Mouse (Mus musculus) embryonic facial prominence, embryonic 15.5 days (tissue): ENCODE measurements around the gene Arhgap18. TPM values are rescaled to one million over a fixed set of nuclear protein-coding genes. Genes with fewer than 3 reads are reported as not detected.
"Not testable (repeated sequence)": the region's sequence is repeated elsewhere in the genome, so short reads cannot be mapped to it uniquely, and the experiment has no call there.

Experiments used
- ATAC-seq: fragments of 200-750 bp; cut with Nextera tagmentation; 2 replicates; pipeline ENCODE4 v1.8.0; 2017; ENCODE audit warnings: low read depth, moderate TSS enrichment; ENCODE audit not compliant: insufficient number of reproducible peaks, low FRiP score, low TSS enrichment
- H3K27ac ChIP-seq: fragments of 300-500 bp; sonication (generic); replicated peaks from 2 replicates; pipeline ENCODE4 v1.5.1; 2015; ENCODE audit warnings: mild to moderate bottlenecking, inconsistent platforms
- H3K27me3 ChIP-seq: fragments of 300-500 bp; sonication (generic); 2 replicates; pipeline ENCODE4 v1.6.1; 2015; ENCODE audit warnings: inconsistent platforms
- H3K36me3 ChIP-seq: fragments of 300-500 bp; sonication (generic); 2 replicates; pipeline ENCODE4 v1.6.1; 2015; ENCODE audit warnings: mild to moderate bottlenecking, inconsistent platforms
- H3K4me1 ChIP-seq: fragments of 300-500 bp; sonication (generic); 2 replicates; pipeline ENCODE4 v1.6.1; 2015; ENCODE audit warnings: inconsistent platforms
- H3K4me2 ChIP-seq: fragments of 300-500 bp; sonication (generic); replicated peaks from 2 replicates; pipeline ENCODE4 v1.6.1; 2015; ENCODE audit warnings: mild to moderate bottlenecking, inconsistent platforms
- H3K4me3 ChIP-seq: fragments of 300-500 bp; sonication (generic); replicated peaks from 2 replicates; pipeline ENCODE4 v1.5.1; 2015; ENCODE audit warnings: mild to moderate bottlenecking, inconsistent platforms
- H3K9ac ChIP-seq: fragments of 300-500 bp; sonication (generic); 2 replicates; pipeline ENCODE4 v1.6.1; 2015; ENCODE audit warnings: inconsistent platforms
- H3K9me3 ChIP-seq: fragments of 300-500 bp; sonication (generic); replicated peaks from 2 replicates; pipeline ENCODE4 v1.6.1; 2016; ENCODE audit warnings: inconsistent platforms
- WGBS: fragments of 180-500 bp; shearing (Covaris S2); methylation state at CpG from one replicate; pipeline ENCODE4 v1.1.7; 2015; 5-methylcytosine and 5-hydroxymethylcytosine counted together
- polyA plus RNA-seq: library from polyadenylated mRNA; unstranded; fragments of >200 nt; fragmentation: Nextera tagmentation; extraction: Ambion mirVana; gene quantifications from 2 replicates; pipeline ENCODE4 v1.2.1, GENCODE M21; 2015

Arhgap18 gene
- polyA plus RNA-seq, 1 experiment from 2014 or later: 24.5 TPM

DNA sequence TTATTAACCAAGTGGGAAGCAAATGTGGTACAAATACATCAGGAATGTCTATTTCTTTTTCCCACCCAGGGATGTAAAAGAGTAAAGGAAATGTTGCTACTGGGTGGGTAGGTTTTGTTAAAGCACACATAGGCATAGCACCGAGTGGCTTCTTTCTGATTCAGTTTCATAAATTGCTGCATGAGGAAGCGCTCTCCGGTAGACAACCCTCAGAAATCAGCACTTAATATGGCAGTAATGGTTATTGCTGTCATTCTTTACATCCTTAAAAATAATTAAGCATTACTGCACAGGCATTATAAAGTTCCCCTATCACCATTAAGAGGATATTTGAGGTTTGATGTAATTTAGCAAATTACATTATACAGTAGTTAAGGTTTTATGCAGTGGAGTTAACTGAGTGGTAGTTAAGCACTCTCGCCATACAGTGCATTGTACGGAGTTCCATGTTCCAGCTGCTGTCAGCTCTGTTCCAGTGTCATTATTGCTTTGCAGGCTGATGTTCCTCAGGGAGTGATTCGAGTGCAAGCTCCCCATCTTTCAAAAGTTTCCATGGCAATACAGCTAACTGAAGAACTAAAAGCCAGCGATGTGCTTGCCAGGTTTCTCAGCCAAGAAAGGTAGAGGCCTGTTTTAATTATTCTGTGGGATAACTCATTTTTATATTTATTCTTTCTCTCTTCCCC lies 159.0 kb downstream of the Arhgap18 start:
- no peaks in the 10 kb centered on the region for H3K4me1 ChIP-seq
- no peaks in the 10 kb centered on the region for H3K9me3 ChIP-seq
- no peak overlapping the region for H3K4me3 ChIP-seq
- ATAC-seq: no peak
- no peaks in the 10 kb centered on the region for H3K27me3 ChIP-seq
- no peak overlapping the region for H3K27ac ChIP-seq
- no peak overlapping the region for H3K4me2 ChIP-seq
- 58% methylated on average over 7 of the region's 7 CpGs for WGBS
- H3K9ac ChIP-seq: no peak overlapping the region
- H3K36me3 ChIP-seq: no peaks in the 10 kb centered on the region

DNA sequence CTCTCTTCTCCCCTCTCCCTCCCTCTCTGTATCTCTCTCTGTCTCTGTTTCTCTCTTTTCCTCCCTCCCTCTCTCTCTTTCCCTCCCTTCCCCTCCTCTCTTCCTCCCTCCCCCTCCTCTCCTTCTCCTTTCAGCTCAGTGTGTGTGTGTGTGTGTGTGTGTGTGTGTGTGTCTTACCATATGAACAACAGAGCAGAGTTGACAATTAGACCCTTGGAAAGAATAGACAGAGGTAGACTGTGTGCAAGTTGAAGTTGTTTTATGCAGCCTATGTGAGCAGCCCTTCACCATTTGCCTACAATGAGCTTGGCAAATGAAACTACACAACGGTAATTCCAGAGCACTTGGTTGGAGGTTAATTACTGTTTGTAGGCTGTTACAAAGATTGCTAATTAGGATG lies 159.6 kb downstream of the Arhgap18 start:
- no peaks in the 10 kb centered on the region for H3K9me3 ChIP-seq
- H3K27ac ChIP-seq: no peak overlapping the region
- no peak overlapping the region for H3K9ac ChIP-seq
- no peaks in the 10 kb centered on the region for H3K36me3 ChIP-seq
- H3K4me1 ChIP-seq: no peaks in the 10 kb centered on the region
- no peak overlapping the region for H3K4me3 ChIP-seq
- ATAC-seq: no peak
- WGBS: 67% methylated on average over 1 of the region's 1 CpGs
- H3K27me3 ChIP-seq: no peaks in the 10 kb centered on the region
- no peak overlapping the region for H3K4me2 ChIP-seq

DNA sequence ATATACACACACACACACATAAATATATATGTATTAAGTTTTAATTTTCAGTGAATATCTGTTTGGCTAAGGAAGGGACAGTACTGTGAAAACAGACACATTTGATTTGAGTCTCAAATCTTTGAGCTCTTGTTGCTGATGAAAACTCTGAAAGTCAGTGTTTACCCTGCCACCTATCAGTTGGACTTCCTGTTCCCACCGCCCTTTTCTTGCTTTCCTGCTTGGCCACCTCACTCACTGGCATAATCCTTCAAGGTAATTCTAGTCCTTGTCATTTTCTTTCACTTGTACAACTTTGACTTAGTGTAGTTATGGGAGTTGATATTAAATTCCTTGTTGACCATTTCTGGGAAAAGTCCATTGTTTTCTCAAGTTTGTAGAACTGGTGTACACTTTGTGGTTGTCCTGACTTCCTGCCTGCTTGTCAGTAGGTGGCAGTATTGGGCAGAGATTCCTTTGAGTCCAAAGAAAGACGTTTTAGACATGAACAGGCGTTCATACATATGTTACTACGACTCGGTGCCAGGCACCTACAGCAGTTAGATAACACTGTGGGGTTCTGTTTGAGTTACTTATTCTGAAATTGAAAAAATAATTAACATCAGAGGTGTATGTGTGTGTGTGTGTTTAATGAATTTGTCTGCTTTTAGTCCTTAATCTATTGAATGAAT lies 166.2 kb downstream of the Arhgap18 start:
- no peak overlapping the region for H3K9ac ChIP-seq
- ATAC-seq: no peak
- H3K9me3 ChIP-seq: no peaks in the 10 kb centered on the region
- H3K4me3 ChIP-seq: no peak overlapping the region
- WGBS: 36% methylated on average over 5 of the region's 5 CpGs
- H3K4me1 ChIP-seq: no peaks in the 10 kb centered on the region
- no peaks in the 10 kb centered on the region for H3K27me3 ChIP-seq
- no peaks in the 10 kb centered on the region for H3K36me3 ChIP-seq
- H3K27ac ChIP-seq: no peak overlapping the region
- no peak overlapping the region for H3K4me2 ChIP-seq

DNA sequence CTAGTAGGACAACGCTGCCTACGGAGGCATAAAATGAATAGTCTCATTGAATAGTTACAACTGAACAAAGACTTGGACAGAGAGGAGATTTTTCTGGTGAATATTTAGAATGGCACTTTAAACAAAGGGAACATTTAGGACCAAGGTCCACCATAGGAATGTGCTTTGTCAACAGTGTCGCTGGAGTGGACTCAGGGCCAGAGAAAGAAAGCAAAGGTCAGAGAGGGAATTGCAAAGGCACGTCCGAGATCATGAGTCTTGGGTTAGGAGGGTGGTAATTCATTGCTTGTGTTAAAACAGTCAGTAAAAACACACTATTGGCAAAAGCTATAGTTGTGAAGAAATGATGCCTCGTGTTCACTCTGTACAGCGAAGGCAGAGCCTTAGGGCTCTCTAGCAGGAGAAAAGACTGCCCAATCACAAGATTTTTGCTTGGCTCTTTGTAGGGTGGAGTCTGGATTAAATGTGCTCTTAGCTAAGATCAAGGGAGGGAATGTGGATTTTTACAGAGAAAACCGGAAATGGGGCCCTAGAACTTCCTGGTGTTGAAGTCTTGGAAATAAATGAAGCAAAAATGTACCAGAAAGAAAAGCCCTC lies 167.3 kb downstream of the Arhgap18 start:
- Histone ChIP-seq H3K27me3 (no peaks in the 10 kb centered on the region), H3K27ac (no peak overlapping the region), H3K4me2 (no peak overlapping the region), H3K4me1 (no peaks in the 10 kb centered on the region), H3K36me3 (no peaks in the 10 kb centered on the region), H3K9ac (no peak overlapping the region), H3K9me3 (no peaks in the 10 kb centered on the region), H3K4me3 (no peak overlapping the region)
- no peak for ATAC-seq
- 46% methylated on average over 8 of the region's 8 CpGs for WGBS

DNA sequence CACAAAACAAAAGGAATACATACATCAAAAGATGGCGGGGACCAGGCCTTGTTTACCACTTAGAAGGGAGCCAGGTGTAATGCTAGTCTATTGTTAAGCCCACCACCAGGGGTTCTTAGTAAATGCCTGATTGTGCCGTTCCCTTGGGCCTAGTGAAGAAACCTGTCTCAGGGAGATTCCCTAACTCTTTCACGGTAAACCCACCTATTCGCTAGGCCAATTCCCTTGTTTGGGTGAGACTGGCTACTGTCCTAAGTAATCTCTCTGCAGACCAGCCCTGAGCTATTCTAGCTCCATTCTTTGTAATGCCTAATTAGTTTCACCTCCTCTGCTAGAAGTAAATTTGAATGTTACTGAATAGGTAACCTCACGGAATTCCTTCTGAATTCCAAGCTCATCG lies 182.8 kb downstream of the Arhgap18 start:
- not testable (repeated sequence) for ATAC-seq

DNA sequence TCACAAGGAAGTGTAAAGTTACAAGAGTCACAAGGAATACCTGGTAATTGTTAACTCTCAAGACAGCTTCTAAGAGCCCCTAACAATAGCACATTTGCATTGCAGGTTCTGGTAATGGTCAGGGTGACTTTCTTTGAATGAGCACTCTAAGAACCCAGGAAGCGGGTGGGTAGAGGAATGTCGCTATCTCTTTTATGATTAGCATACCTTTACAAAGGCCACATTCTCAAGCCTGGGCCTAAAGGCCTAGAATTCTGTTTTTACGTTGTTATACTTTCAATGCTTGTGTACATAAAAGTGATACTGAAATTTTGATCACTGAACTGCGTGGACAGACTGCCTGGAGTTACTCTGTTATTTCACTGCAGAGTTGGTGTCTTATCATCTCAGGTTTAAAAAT lies 185.2 kb downstream of the Arhgap18 start:
- H3K4me1 ChIP-seq, ATAC-seq, H3K4me3 ChIP-seq, H3K27me3 ChIP-seq, H3K4me2 ChIP-seq, H3K36me3 ChIP-seq, H3K9me3 ChIP-seq, H3K27ac ChIP-seq, H3K9ac ChIP-seq: not testable (repeated sequence)
- WGBS: 84% methylated on average over 4 of the region's 4 CpGs

More for the DNA sequence above, 182.8 kb downstream of the Arhgap18 start:
- WGBS: 84% methylated on average over 6 of the region's 6 CpGs
- not testable (repeated sequence) for H3K9me3 ChIP-seq, H3K27me3 ChIP-seq, H3K4me1 ChIP-seq, H3K4me2 ChIP-seq, H3K36me3 ChIP-seq, H3K9ac ChIP-seq, H3K27ac ChIP-seq, H3K4me3 ChIP-seq

DNA sequence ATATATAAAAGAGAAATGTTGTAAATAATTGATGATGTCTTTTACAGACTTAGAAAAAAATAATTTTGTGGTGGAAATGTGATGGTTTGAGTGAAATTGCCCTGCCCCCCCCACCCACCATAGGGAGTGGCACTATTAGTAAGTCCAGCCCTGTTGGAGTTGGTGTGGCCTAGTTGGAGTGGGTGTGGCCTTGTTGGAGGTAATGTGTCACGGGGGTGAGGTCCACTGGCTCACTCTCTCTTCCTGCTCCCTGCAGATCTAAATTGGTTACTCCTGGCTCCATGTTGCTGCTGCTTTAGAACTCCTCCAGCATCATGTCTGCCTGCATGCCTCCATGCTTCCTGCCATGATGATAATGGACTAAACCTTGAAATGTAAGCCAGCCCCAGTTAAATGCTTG lies 186.3 kb downstream of the Arhgap18 start:
- 59% methylated on average over 1 of the region's 1 CpGs for WGBS
- no peak for ATAC-seq
- H3K36me3 ChIP-seq: no peaks in the 10 kb centered on the region

DNA sequence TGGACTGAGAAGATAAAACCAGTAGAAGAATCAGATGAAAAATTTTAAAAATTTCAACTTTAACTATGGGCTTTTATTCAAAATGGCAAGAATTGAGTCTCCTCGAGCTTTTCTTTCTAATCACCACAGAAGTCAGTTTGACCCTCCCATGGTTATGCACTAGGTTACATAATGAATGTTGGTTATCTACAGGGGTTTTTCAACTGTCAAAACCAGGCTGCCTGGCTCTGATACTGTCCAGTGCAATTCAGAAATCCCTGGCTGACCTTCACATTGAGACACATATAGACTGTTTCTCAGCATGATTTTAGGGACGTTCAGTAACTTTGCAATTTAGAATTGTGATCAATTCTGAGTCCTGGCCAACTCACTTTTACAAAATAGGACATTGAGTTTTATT lies 195.1 kb downstream of the Arhgap18 start:
- H3K36me3 ChIP-seq: no peaks in the 10 kb centered on the region
- no peak overlapping the region for H3K4me3 ChIP-seq
- no peak overlapping the region for H3K27ac ChIP-seq
- no peak overlapping the region for H3K4me2 ChIP-seq
- H3K4me1 ChIP-seq: no peaks in the 10 kb centered on the region
- no peak for ATAC-seq
- H3K9ac ChIP-seq: no peak overlapping the region
- no peaks in the 10 kb centered on the region for H3K27me3 ChIP-seq
- WGBS: 79% methylated on average over 2 of the region's 2 CpGs
- no peaks in the 10 kb centered on the region for H3K9me3 ChIP-seq

More for the DNA sequence above, 186.3 kb downstream of the Arhgap18 start:
- H3K27me3 ChIP-seq: no peaks in the 10 kb centered on the region
- H3K9ac ChIP-seq: no peak overlapping the region
- no peak overlapping the region for H3K4me3 ChIP-seq
- H3K27ac ChIP-seq: no peak overlapping the region
- H3K9me3 ChIP-seq: no peaks in the 10 kb centered on the region
- H3K4me1 ChIP-seq: no peaks in the 10 kb centered on the region
- no peak overlapping the region for H3K4me2 ChIP-seq

DNA sequence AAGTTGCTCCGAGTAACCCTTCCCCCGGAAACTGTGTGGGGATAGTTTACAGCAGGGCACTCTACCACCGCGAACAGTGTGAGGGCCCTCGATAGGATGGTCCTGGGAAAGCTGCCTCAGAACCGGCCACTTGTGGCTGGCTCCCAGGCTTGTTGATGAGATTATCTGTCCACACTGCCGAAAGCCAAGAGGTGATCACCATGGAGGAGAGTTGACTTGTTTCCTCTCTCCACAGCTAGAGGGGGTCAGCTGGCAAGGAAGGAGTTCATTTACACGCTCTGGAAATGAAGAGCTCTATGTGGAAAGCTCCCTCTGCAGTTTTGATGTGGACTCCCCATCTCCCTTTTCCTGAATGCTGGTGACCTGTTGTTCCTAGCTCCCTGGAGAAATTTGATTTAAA lies 196.4 kb downstream of the Arhgap18 start:
- no peak overlapping the region for H3K9ac ChIP-seq
- no peaks in the 10 kb centered on the region for H3K27me3 ChIP-seq
- no peak for ATAC-seq
- H3K4me1 ChIP-seq: no peaks in the 10 kb centered on the region
- no peaks in the 10 kb centered on the region for H3K36me3 ChIP-seq
- no peaks in the 10 kb centered on the region for H3K9me3 ChIP-seq
- H3K27ac ChIP-seq: no peak overlapping the region
- H3K4me3 ChIP-seq: no peak overlapping the region
- H3K4me2 ChIP-seq: no peak overlapping the region
- WGBS: 76% methylated on average over 8 of the region's 8 CpGs

DNA sequence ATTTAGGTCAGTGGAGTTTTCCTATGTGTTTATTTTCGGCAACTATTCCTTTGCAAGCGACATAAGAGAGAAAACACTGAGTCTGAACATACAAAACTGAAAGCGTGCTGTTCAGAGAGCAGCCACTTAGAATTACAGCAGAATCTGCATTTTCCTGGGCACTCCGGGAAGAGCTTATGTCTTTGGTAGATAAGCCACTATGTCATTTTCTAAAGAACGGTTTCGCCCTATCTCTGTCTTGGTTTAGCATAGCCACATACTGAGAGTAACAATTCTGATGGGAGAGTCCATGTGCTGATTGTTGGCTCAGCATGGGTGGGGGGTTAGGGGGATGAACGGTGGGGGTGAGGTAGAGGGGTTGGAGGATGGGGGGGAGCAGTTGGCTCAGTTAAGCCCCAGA lies 197.2 kb downstream of the Arhgap18 start:
- Histone ChIP-seq H3K36me3 (no peaks in the 10 kb centered on the region), H3K4me2 (no peak overlapping the region), H3K27ac (no peak overlapping the region), H3K9ac (no peak overlapping the region), H3K4me3 (no peak overlapping the region), H3K27me3 (no peaks in the 10 kb centered on the region), H3K4me1 (no peaks in the 10 kb centered on the region), H3K9me3 (no peaks in the 10 kb centered on the region)
- no peak for ATAC-seq
- 83% methylated on average over 7 of the region's 7 CpGs for WGBS

DNA sequence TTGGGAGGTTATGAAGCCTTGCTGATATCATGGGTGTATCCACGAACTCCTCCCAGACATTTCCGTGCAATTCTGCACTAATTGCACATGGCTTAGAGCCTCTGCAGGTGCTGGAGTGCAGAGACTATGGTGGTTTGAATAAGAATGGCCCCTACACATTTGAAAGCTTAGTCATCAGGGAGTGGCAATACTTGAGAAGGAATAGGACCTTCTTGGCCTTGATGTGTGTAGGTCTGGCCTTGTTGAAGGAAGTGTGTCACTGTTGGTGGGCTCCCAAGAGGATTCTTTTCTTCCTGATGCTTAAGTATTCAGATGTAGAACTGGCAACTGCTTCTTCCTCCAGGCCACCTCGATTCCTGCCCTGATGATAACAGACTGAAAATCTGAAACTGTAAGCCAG lies 205.3 kb downstream of the Arhgap18 start:
- Histone ChIP-seq H3K4me2 (no peak overlapping the region), H3K27me3 (no peaks in the 10 kb centered on the region), H3K4me1 (no peaks in the 10 kb centered on the region), H3K36me3 (no peaks in the 10 kb centered on the region), H3K9ac (no peak overlapping the region), H3K4me3 (no peak overlapping the region), H3K27ac (no peak overlapping the region), H3K9me3 (no peaks in the 10 kb centered on the region)
- ATAC-seq: no peak
- 75% methylated on average over 3 of the region's 3 CpGs for WGBS
